Mouse (Mus musculus): ENCODE measurements around the gene Smarcd3.

GRCm38 (mm10) chr5:24605321-24605979 lies 18.8 kb downstream of the Smarcd3 start:
- TF ChIP-seq CTCF (IDR thresholded peaks at IDR 0.05; ENCODE audit: control insufficient read depth, insufficient read depth, insufficient replicate concordance, low read depth, low read length) (no peak), POLR2A (IDR thresholded peaks at IDR 0.05; ENCODE audit: control insufficient read depth, low read depth, low read length) (no peak)

Measured in testis, adult 2 months (tissue).